Mouse (Mus musculus) kidney, embryonic 15.5 days (tissue): ENCODE data around the gene Mapkapk3. TPM values are rescaled to one million over a fixed set of nuclear protein-coding genes. Genes with fewer than 3 reads are reported as not detected.

ENCODE experiments used
- ATAC-seq: fragments of 200-750 bp; cut with Nextera tagmentation; replicated peaks from 2 replicates; pipeline ENCODE4 v1.8.0; 2017; ENCODE audit warnings: moderate TSS enrichment; ENCODE audit not compliant: low FRiP score
- H3K27ac ChIP-seq: fragments of 300-500 bp; sonication (generic); 2 replicates; pipeline ENCODE4 v1.5.1; 2015; ENCODE audit warnings: mild to moderate bottlenecking, inconsistent platforms
- H3K27me3 ChIP-seq: fragments of 300-500 bp; sonication (generic); 2 replicates; pipeline ENCODE4 v1.6.1; 2015; ENCODE audit warnings: inconsistent platforms
- H3K36me3 ChIP-seq: fragments of 300-500 bp; sonication (generic); 2 replicates; pipeline ENCODE4 v1.6.1; 2015; ENCODE audit warnings: inconsistent platforms
- H3K4me1 ChIP-seq: fragments of 300-500 bp; sonication (generic); 2 replicates; pipeline ENCODE4 v1.6.1; 2015; ENCODE audit warnings: inconsistent platforms
- H3K4me2 ChIP-seq: fragments of 300-500 bp; sonication (generic); 2 replicates; pipeline ENCODE4 v1.6.1; 2015; ENCODE audit warnings: moderate library complexity, mild to moderate bottlenecking, inconsistent platforms
- H3K4me3 ChIP-seq: fragments of 300-500 bp; sonication (generic); replicated peaks from 2 replicates; pipeline ENCODE4 v1.5.1; 2015; ENCODE audit warnings: mild to moderate bottlenecking, inconsistent platforms
- H3K9ac ChIP-seq: fragments of 300-500 bp; sonication (generic); 2 replicates; pipeline ENCODE4 v1.6.1; 2015; ENCODE audit warnings: mild to moderate bottlenecking, inconsistent platforms
- H3K9me3 ChIP-seq: fragments of 300-500 bp; sonication (generic); replicated peaks from 2 replicates; pipeline ENCODE4 v1.6.1; 2016; ENCODE audit warnings: inconsistent platforms
- WGBS: fragments of 180-500 bp; shearing (Covaris S2); methylation state at CpG from one replicate; pipeline ENCODE4 v1.1.7; 2015; ENCODE audit warnings: mixed read lengths; 5-methylcytosine and 5-hydroxymethylcytosine counted together
- polyA plus RNA-seq: library from polyadenylated mRNA; unstranded; fragments of >200 nt; fragmentation: Nextera tagmentation; extraction: Ambion mirVana; gene quantifications from 2 replicates; pipeline ENCODE4 v1.2.1, GENCODE M21; 2015

Gene Mapkapk3
- polyA plus RNA-seq, 1 experiment from 2014 or later: 7.8 TPM

GRCm38 (mm10) chr9:107281241-107281987, 8.3 kb downstream of the Mapkapk3 start:
- WGBS: 85% methylated on average over 5 of the region's 5 CpGs
- ATAC-seq: no peak
- Histone ChIP-seq H3K9ac (no peak overlapping the region), H3K4me1 (peaks cover 15% of the 10 kb centered on the region), H3K9me3 (no peaks in the 10 kb centered on the region), H3K27me3 (no peaks in the 10 kb centered on the region), H3K4me3 (no peak overlapping the region), H3K36me3 (no peaks in the 10 kb centered on the region), H3K27ac (no peak overlapping the region), H3K4me2 (no peak overlapping the region)

GRCm38 (mm10) chr9:107280322-107281027, 9.2 kb downstream of the Mapkapk3 start:
- peaks cover 15% of the 10 kb centered on the region for H3K4me1 ChIP-seq
- H3K9ac ChIP-seq: 0 out of 2 replicates have a peak overlapping the region, but pooled peaks have one; percentile 29
- WGBS: 61% methylated on average over 13 of the region's 13 CpGs
- H3K36me3 ChIP-seq: no peaks in the 10 kb centered on the region
- 0 out of 2 replicates have a peak overlapping the region, but pooled peaks have one; percentile 16 for H3K4me3 ChIP-seq
- H3K9me3 ChIP-seq: no peaks in the 10 kb centered on the region
- ATAC-seq: no peak
- H3K4me2 ChIP-seq: peak overlapping the region; percentile 46
- peak overlapping the region; percentile 52 for H3K27ac ChIP-seq
- H3K27me3 ChIP-seq: no peaks in the 10 kb centered on the region

- Histone ChIP-seq H3K27ac (peak overlapping the region; percentile 52), H3K4me2 (peak overlapping the region; percentile 46), H3K36me3 (no peaks in the 10 kb centered on the region), H3K4me1 (peaks cover 15% of the 10 kb centered on the region), H3K9me3 (no peaks in the 10 kb centered on the region), H3K9ac (0 out of 2 replicates have a peak overlapping the region, but pooled peaks have one; percentile 29), H3K27me3 (no peaks in the 10 kb centered on the region), H3K4me3 (peak overlapping the region; percentile 16; the same call in 1 of the 2 replicates)
- 23% methylated on average over 16 of the region's 16 CpGs for WGBS
- ATAC-seq: peak; percentile 70
These were observed 10.0 kb downstream of the Mapkapk3 start for GRCm38 (mm10) chr9:107279378-107280321.

DNA sequence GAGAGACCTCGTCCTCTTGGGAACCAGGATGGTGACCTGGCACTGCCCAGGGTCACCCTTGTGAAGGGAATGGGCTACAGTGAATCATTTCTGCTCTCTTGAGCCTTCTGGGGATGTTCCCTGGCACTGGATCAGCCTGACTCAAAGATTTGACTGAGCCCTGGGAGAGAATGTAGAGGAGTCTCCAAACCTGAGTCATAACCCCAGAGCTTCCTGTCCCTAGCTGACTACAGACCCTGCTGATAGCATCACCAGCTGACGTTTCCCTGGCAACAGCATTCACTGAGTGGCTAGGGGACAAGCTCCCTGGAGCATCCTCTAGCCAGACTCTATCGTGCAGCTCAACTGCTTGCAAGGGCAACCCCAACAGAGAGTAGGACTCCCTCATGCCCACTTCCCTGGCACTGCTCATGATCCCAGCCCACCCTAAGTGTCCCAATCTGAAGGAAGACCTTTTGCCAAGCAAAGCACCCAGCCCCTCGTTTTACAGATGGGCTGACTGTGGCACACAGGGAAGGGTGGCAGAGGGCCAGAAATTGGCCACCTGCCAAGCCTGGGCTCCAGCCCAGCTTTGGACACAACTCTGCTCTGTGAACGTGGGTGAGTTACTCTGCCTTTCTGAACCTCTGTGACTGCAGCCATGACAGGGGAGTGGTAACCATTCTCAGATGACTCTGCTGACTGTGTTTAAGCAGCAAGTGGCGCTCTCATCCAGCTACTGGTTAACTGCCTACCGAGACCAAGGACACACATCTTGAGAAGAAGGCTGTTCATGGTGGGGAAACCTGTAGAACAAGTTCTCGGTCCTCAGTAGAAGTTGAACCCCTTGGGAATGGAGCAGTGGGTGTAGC, 10.9 kb downstream of the Mapkapk3 start:
- no peaks in the 10 kb centered on the region for H3K27me3 ChIP-seq
- peak; percentile 15; the same call in 1 of the 2 replicates for ATAC-seq
- H3K9ac ChIP-seq: no peak overlapping the region
- peaks cover 15% of the 10 kb centered on the region for H3K4me1 ChIP-seq
- H3K9me3 ChIP-seq: no peaks in the 10 kb centered on the region
- H3K4me2 ChIP-seq: no peak overlapping the region
- peak overlapping the region; percentile 11; the same call in 1 of the 2 replicates for H3K27ac ChIP-seq
- no peak overlapping the region for H3K4me3 ChIP-seq
- WGBS: 53% methylated on average over 8 of the region's 8 CpGs
- H3K36me3 ChIP-seq: no peaks in the 10 kb centered on the region

DNA sequence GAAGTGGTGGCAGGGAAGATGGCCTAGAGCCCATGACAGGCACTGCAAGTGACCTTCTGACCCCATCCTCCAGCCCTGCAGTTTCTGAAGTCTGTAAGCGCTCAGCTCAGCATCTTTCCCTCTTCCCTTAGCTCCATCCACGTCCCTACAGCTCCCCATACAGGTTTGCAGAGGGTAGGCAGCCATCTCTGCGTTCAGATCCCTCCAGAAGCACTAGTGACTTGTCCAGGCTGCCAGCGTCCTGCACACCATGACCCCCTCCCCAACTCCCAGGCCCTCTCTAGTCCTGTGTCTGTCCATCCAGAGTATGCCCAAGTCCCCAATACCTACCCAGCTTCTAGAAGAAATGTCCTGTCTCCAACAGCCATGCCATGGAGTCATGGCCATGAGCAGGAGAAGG, 11.6 kb downstream of the Mapkapk3 start:
- 67% methylated on average over 4 of the region's 4 CpGs for WGBS

DNA sequence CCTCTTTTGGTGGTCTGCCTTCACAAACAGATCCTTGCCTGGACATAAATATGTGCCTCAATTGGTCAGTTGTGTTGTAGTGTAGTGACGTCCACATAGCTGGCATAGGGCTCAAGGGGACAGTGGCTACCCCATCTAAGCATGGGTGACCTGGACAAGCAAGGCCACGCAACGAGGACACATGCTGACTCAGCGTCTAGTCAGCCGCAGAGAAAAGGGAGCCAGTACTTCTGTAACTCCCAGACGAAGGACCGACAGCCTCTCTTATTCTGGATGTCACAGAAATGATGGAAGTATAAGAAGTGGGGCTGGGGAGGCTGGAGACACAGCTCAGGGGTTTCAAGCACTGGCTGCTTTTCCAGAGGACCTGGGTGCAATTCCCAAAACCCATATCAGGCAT, 12.1 kb downstream of the Mapkapk3 start:
- Histone ChIP-seq H3K9ac (no peak overlapping the region), H3K27ac (no peak overlapping the region), H3K27me3 (peaks cover 5% of the 10 kb centered on the region; the same call in 1 of the 2 replicates), H3K4me2 (no peak overlapping the region), H3K4me1 (peaks cover 15% of the 10 kb centered on the region), H3K4me3 (no peak overlapping the region), H3K36me3 (no peaks in the 10 kb centered on the region), H3K9me3 (no peaks in the 10 kb centered on the region)
- no peak for ATAC-seq
- WGBS: 78% methylated on average over 7 of the region's 7 CpGs

More for the DNA sequence above, 11.6 kb downstream of the Mapkapk3 start:
- ATAC-seq: no peak
- Histone ChIP-seq H3K27ac (no peak overlapping the region), H3K36me3 (no peaks in the 10 kb centered on the region), H3K27me3 (peaks cover 5% of the 10 kb centered on the region; the same call in 1 of the 2 replicates), H3K4me1 (peaks cover 15% of the 10 kb centered on the region), H3K4me2 (no peak overlapping the region), H3K4me3 (no peak overlapping the region), H3K9ac (no peak overlapping the region), H3K9me3 (no peaks in the 10 kb centered on the region)

DNA sequence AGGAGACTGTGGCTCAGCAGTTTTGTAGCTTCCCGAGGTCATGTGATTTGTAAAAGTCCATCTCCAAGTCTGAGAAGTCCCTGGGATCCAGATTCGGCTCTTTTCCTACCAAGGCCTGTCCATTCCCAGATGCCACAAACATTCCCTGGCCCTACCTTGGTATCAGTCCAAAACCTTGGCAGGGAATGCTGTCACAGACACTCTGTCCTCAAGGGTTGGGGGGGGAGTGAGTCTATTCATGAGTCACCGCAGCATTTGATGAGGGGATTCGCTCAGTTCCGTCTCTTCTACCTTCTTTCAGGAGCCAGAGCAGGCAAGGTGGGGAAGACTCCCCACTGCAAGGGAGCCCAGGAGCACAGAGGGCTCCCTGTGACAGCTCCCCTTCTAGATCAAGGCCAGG, 14.0 kb downstream of the Mapkapk3 start:
- Histone ChIP-seq H3K4me3 (no peak overlapping the region), H3K36me3 (no peaks in the 10 kb centered on the region), H3K4me1 (peaks cover 15% of the 10 kb centered on the region), H3K9me3 (no peaks in the 10 kb centered on the region), H3K27me3 (peaks cover 8% of the 10 kb centered on the region), H3K4me2 (no peak overlapping the region), H3K27ac (no peak overlapping the region), H3K9ac (no peak overlapping the region)
- no peak for ATAC-seq
- 90% methylated on average over 5 of the region's 5 CpGs for WGBS

DNA sequence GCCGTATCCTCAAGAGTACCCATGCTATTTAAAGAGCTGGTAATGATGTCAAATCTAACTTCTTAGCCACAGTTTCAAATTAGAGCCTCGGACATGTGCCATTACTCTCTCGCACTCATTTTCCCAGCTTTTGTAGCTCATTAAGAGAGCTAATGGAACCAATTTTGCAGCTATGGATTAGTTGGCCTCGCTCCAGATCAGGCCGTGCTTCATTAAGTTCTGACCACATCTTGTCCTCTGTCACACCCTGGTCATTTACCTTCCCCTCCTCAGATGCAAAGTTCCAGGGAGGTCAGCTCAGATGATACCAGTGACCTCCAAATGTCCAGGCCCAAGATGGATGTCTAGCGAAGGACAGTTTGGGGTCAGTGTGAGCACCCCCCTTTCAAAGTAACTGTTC, 14.9 kb downstream of the Mapkapk3 start:
- 53% methylated on average over 6 of the region's 6 CpGs for WGBS
- Histone ChIP-seq H3K4me2 (no peak overlapping the region), H3K27me3 (peaks cover 8% of the 10 kb centered on the region), H3K4me1 (peaks cover 5% of the 10 kb centered on the region), H3K9me3 (no peaks in the 10 kb centered on the region), H3K27ac (no peak overlapping the region), H3K4me3 (no peak overlapping the region), H3K9ac (no peak overlapping the region), H3K36me3 (no peaks in the 10 kb centered on the region)
- no peak for ATAC-seq

DNA sequence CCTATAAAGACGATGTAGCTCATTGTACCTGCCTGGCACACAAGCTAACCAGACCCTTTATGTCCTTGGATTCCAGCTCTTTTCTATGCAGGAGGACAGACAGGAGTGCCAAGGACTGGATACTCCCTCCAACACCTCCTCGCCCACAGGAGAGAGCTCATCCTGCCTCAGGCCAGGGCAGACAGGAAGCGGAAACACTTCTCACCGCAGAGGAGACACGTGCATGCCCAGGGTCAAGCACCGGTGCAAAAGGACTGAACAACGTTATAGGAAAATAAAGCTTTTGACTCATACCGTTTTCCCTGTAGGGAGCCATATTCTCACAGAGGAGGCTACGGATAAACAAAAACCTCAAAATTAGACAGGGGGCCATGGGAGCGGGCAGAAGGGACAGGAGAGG, 16.5 kb downstream of the Mapkapk3 start:
- Histone ChIP-seq H3K9ac (no peak overlapping the region), H3K4me1 (0 out of 2 replicates have a peak, but pooled peaks cover under 1% of the 10 kb centered on the region), H3K36me3 (no peaks in the 10 kb centered on the region), H3K27me3 (peaks cover 8% of the 10 kb centered on the region), H3K27ac (no peak overlapping the region), H3K9me3 (no peaks in the 10 kb centered on the region), H3K4me3 (no peak overlapping the region), H3K4me2 (no peak overlapping the region)
- WGBS: 76% methylated on average over 10 of the region's 10 CpGs
- no peak for ATAC-seq

DNA sequence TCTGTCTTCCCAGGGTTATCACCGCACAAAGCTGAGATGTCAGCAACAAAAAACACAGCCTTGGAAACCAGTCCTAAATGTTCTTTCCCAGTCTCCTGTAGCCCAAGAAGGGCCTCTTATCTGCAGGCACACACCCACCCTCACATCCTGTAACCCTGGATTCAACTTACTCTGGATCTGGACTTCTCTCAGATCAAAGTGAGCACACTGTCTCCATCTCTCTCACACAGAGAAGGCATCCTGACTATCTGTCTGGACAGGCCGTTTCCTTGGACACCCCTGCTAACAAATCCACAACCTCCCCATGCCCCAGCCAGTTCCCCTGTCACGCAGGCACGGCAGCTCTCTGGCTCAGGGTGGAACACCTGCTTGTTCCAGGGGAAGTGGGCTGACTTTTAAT, 17.4 kb downstream of the Mapkapk3 start:
- Histone ChIP-seq H3K9ac (no peak overlapping the region), H3K4me1 (0 out of 2 replicates have a peak, but pooled peaks cover 4% of the 10 kb centered on the region), H3K27me3 (peaks cover 8% of the 10 kb centered on the region), H3K9me3 (no peaks in the 10 kb centered on the region), H3K27ac (no peak overlapping the region), H3K4me3 (no peak overlapping the region), H3K4me2 (no peak overlapping the region), H3K36me3 (no peaks in the 10 kb centered on the region)
- no peak for ATAC-seq
- WGBS: 70% methylated on average over 4 of the region's 4 CpGs
